Mouse (Mus musculus): ENCODE measurements around the gene Gm2035.
"Not testable (repeated sequence)": the region's sequence is repeated elsewhere in the genome, so short reads cannot be mapped to it uniquely, and the experiment has no call there.

Gm2035 gene

DNA sequence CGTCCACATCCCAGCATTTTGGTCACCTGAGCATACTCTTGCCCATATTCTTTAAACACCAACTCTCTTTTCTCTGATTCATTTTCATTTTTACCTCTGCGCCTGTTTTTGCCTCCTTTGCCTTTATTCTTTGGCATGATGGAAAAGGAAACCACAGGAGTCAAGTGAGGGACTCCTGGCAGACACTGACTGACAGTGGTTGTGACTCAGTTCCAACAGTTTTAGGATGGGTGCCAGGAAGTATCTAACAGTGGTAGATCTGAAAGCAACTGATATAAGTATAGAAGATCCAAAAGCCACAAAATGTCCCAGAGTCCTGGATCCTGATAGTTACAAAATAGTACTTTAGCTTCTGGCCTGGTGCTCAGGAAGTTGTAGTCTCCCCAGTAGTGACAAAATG lies at the start of gene Gm2035:
Gene Gm2035, minus strand, starts transcription at position 137 of the 400 bp plus-strand sequence.
- not testable (repeated sequence) for DNase-seq

DNA sequence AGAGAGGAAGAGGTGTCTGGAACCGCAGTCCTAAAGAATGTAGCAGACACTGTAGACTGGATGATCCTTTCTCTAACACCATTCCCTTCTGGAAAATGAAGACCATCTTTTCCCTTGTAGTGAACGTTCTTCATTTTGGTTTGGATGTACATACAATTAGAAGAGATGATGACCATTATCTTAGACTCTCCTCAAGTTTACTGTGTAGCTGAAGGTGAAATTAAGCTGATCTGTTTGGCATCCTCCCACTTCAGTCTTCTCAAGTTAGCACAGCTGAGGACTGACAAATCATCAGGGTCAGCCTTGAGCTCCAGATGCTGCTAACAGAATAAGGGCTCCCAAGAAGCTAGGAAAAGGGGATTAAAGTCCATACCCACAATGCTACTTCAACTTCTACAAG lies 34.1 kb upstream of the Gm2035 start, which contains the start of gene Gm2042:
Gene Gm2042, plus strand, starts transcription at position 301 of the 400 bp plus-strand sequence.
- DNase-seq, result not testable (repeated sequence)

DNA sequence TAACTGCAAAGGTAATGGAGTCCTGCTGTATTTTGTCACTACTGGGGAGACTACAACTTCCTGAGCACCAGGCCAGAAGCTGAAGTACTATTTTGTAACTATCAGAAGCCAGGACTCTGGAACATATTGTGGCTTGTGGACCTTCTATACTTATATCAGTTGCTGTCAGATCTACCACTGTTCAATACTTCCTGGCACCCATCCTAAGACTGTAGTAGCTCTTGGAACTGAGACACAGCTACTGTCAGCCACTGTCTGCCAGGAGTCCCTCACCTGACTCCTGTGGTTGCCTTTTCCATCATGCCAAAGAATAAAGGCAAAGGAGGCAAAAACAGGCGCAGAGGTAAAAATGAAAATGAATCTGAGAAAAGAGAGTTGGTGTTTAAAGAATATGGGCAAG lies 24.6 kb downstream of the Gm2035 start, which contains the start of gene Gm2022:
Gene Gm2022, plus strand, starts transcription at position 301 of the 400 bp plus-strand sequence.
- not testable (repeated sequence) for DNase-seq

DNA sequence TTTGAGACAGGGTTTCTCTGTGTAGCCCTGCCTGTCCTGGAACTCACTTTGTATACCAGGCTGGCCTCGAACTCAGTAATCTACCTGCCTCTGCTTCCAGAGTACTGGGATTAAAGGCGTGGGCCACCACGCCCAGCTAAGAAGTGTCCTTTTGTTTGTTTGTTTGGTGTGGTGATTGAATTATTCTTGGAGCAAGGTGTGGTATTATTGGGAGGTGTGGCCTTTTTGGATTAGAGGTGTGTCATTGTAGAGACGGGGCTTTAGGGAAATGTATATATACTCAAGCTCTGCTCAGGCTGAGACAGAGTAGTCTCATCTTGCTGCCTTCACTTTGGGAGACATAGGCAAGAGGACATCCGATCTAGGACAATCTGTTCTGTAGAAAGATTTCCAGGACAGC lies 45.9 kb downstream of the Gm2035 start, which contains the start of gene Gm2016:
Gene Gm2016, plus strand, starts transcription at position 301 of the 400 bp plus-strand sequence.
- not testable (repeated sequence) for DNase-seq

All from right cerebral cortex, postnatal 25 days (tissue).